Mouse (Mus musculus) hindbrain, embryonic 15.5 days (tissue): Measurements from ENCODE around the gene Gm49403. TPM values are rescaled to one million over a fixed set of nuclear protein-coding genes. Genes with fewer than 3 reads are reported as not detected.
A peak's percentile ranks its signal among the peaks of the same experiment; 100 is the strongest.
"Not testable (repeated sequence)": the region's sequence is repeated elsewhere in the genome, so short reads cannot be mapped to it uniquely, and the experiment has no call there.

Experiments
- ATAC-seq: fragments of 200-750 bp; cut with Nextera tagmentation; 2 replicates; pipeline ENCODE4 v1.8.0; 2017; ENCODE audit warnings: low read depth, moderate number of reproducible peaks, moderate TSS enrichment; ENCODE audit not compliant: low FRiP score
- H3K27ac ChIP-seq: fragments of 300-500 bp; sonication (generic); replicated peaks from 2 replicates; pipeline ENCODE4 v1.5.1; 2015; ENCODE audit warnings: mild to moderate bottlenecking, inconsistent platforms
- H3K27me3 ChIP-seq: fragments of 300-500 bp; sonication (generic); 2 replicates; pipeline ENCODE4 v1.6.1; 2015; ENCODE audit warnings: control low read depth, inconsistent platforms
- H3K36me3 ChIP-seq: fragments of 300-500 bp; sonication (generic); 2 replicates; pipeline ENCODE4 v1.6.1; 2015; ENCODE audit warnings: control low read depth, inconsistent platforms
- H3K4me1 ChIP-seq: fragments of 300-500 bp; sonication (generic); replicated peaks from 2 replicates; pipeline ENCODE4 v1.6.1; 2015; ENCODE audit warnings: control low read depth, inconsistent platforms
- H3K4me2 ChIP-seq: fragments of 300-500 bp; sonication (generic); 2 replicates; pipeline ENCODE4 v1.6.1; 2015; ENCODE audit warnings: moderate library complexity, mild to moderate bottlenecking, inconsistent platforms
- H3K4me3 ChIP-seq: fragments of 300-500 bp; sonication (generic); 2 replicates; pipeline ENCODE4 v1.5.1; 2015; ENCODE audit warnings: mild to moderate bottlenecking, inconsistent platforms
- H3K9ac ChIP-seq: fragments of 300-500 bp; sonication (generic); 2 replicates; pipeline ENCODE4 v1.6.1; 2015; ENCODE audit warnings: inconsistent platforms
- H3K9me3 ChIP-seq: fragments of 300-500 bp; sonication (generic); 2 replicates; pipeline ENCODE4 v1.6.1; 2016; ENCODE audit warnings: control low read depth, inconsistent platforms
- WGBS: fragments of 180-500 bp; shearing (Covaris S2); methylation state at CpG from one replicate; pipeline ENCODE4 v1.1.7; 2015; 5-methylcytosine and 5-hydroxymethylcytosine counted together
- polyA plus RNA-seq: library from polyadenylated mRNA; unstranded; fragments of >200 nt; fragmentation: Nextera tagmentation; extraction: Ambion mirVana; gene quantifications from 2 replicates; pipeline ENCODE4 v1.2.1, GENCODE M21; 2015

The Gm49403 gene
- polyA plus RNA-seq, 1 experiment from 2014 or later = not detected

- 43% methylated on average over 7 of the region's 7 CpGs for WGBS
- H3K4me3 ChIP-seq = no peak within 1 kb of the TSS
- H3K36me3 ChIP-seq = peaks cover 29% of the 10 kb centered on the region
- no peak within 1 kb of the TSS for H3K9ac ChIP-seq
- ATAC-seq = 0 out of 2 replicates have a peak, but pooled peaks have one; percentile 55
- H3K27ac ChIP-seq = no peak within 1 kb of the TSS
- H3K4me1 ChIP-seq = no peaks in the 10 kb centered on the region
- no peak within 1 kb of the TSS for H3K4me2 ChIP-seq
- no peaks in the 10 kb centered on the region for H3K27me3 ChIP-seq
- H3K9me3 ChIP-seq = no peaks in the 10 kb centered on the region
Observed at GRCm38 (mm10) chr19:8850402-8850901, 33.3 kb upstream of the Gm49403 start, which contains the start of gene Lrrn4cl. Gene Lrrn4cl, plus strand, starts transcription at chr19:8850768.

- H3K9ac ChIP-seq = no peak overlapping the region
- ATAC-seq = no peak
- 67% methylated on average over 7 of the region's 7 CpGs for WGBS
- no peaks in the 10 kb centered on the region for H3K4me1 ChIP-seq
- H3K27me3 ChIP-seq = no peaks in the 10 kb centered on the region
- H3K27ac ChIP-seq = no peak overlapping the region
- H3K36me3 ChIP-seq = peaks cover 18% of the 10 kb centered on the region
- no peaks in the 10 kb centered on the region for H3K9me3 ChIP-seq
- no peak overlapping the region for H3K4me3 ChIP-seq
- no peak overlapping the region for H3K4me2 ChIP-seq
Observed at GRCm38 (mm10) chr19:8851639-8852038, 32.1 kb upstream of the Gm49403 start.

- no peaks in the 10 kb centered on the region for H3K4me1 ChIP-seq
- no peak for ATAC-seq
- H3K36me3 ChIP-seq = peaks cover 11% of the 10 kb centered on the region
- 67% methylated on average over 10 of the region's 10 CpGs for WGBS
- no peaks in the 10 kb centered on the region for H3K9me3 ChIP-seq
- no peak overlapping the region for H3K27ac ChIP-seq
- H3K4me3 ChIP-seq = no peak overlapping the region
- no peak overlapping the region for H3K4me2 ChIP-seq
- H3K9ac ChIP-seq = no peak overlapping the region
- H3K27me3 ChIP-seq = no peaks in the 10 kb centered on the region
Observed at GRCm38 (mm10) chr19:8852236-8852928, 31.3 kb upstream of the Gm49403 start.

GRCm38 (mm10) chr19:8853117-8853516 is 30.6 kb upstream of the Gm49403 start:
- H3K27ac ChIP-seq = no peak overlapping the region
- H3K9ac ChIP-seq = no peak overlapping the region
- WGBS = 91% methylated on average over 3 of the region's 3 CpGs
- H3K27me3 ChIP-seq = no peaks in the 10 kb centered on the region
- ATAC-seq = no peak
- H3K4me2 ChIP-seq = no peak overlapping the region
- no peak overlapping the region for H3K4me3 ChIP-seq
- H3K4me1 ChIP-seq = no peaks in the 10 kb centered on the region
- no peaks in the 10 kb centered on the region for H3K9me3 ChIP-seq
- peaks cover 6% of the 10 kb centered on the region; the same call in 1 of the 2 replicates for H3K36me3 ChIP-seq

GRCm38 (mm10) chr19:8857689-8858088 is 26.0 kb upstream of the Gm49403 start:
- Histone ChIP-seq H3K36me3 (no peaks in the 10 kb centered on the region), H3K9me3 (no peaks in the 10 kb centered on the region), H3K27ac (no peak overlapping the region), H3K4me1 (no peaks in the 10 kb centered on the region), H3K4me2 (no peak overlapping the region), H3K27me3 (no peaks in the 10 kb centered on the region), H3K4me3 (no peak overlapping the region), H3K9ac (no peak overlapping the region)
- ATAC-seq = no peak
- WGBS = 36% methylated on average over 4 of the region's 4 CpGs

GRCm38 (mm10) chr19:8859018-8859417 is 24.7 kb upstream of the Gm49403 start:
- ATAC-seq = no peak
- 22% methylated on average over 1 of the region's 1 CpGs for WGBS
- Histone ChIP-seq H3K4me2 (no peak overlapping the region), H3K36me3 (no peaks in the 10 kb centered on the region), H3K9me3 (no peaks in the 10 kb centered on the region), H3K27me3 (no peaks in the 10 kb centered on the region), H3K9ac (no peak overlapping the region), H3K4me3 (no peak overlapping the region), H3K27ac (no peak overlapping the region), H3K4me1 (no peaks in the 10 kb centered on the region)

- no peak overlapping the region for H3K9ac ChIP-seq
- no peaks in the 10 kb centered on the region for H3K9me3 ChIP-seq
- 89% methylated on average over 6 of the region's 6 CpGs for WGBS
- no peaks in the 10 kb centered on the region for H3K4me1 ChIP-seq
- H3K27ac ChIP-seq = no peak overlapping the region
- H3K27me3 ChIP-seq = no peaks in the 10 kb centered on the region
- no peak overlapping the region for H3K4me2 ChIP-seq
- no peak overlapping the region for H3K4me3 ChIP-seq
- no peak for ATAC-seq
- H3K36me3 ChIP-seq = no peaks in the 10 kb centered on the region
Observed at GRCm38 (mm10) chr19:8864265-8864664, 19.5 kb upstream of the Gm49403 start.

- peak overlapping the region; percentile 92; the same call in 1 of the 2 replicates for H3K4me3 ChIP-seq
- ATAC-seq, H3K9me3 ChIP-seq, H3K27me3 ChIP-seq, H3K9ac ChIP-seq: not testable (repeated sequence)
- peak overlapping the region; percentile 92 for H3K4me2 ChIP-seq
- peaks cover 17% of the 10 kb centered on the region for H3K36me3 ChIP-seq
- peaks cover 16% of the 10 kb centered on the region for H3K4me1 ChIP-seq
- H3K27ac ChIP-seq = 0 out of 2 replicates have a peak overlapping the region, but pooled peaks have one; percentile 81
- 80% methylated on average over 3 of the region's 3 CpGs for WGBS
Observed at GRCm38 (mm10) chr19:8870381-8870780, 13.3 kb upstream of the Gm49403 start.

GRCm38 (mm10) chr19:8870838-8871237 is 12.9 kb upstream of the Gm49403 start:
- no peaks in the 10 kb centered on the region for H3K9me3 ChIP-seq
- H3K27me3 ChIP-seq = no peaks in the 10 kb centered on the region
- peaks cover 16% of the 10 kb centered on the region for H3K4me1 ChIP-seq
- peak overlapping the region; percentile 92 for H3K4me3 ChIP-seq
- peak overlapping the region; percentile 92 for H3K4me2 ChIP-seq
- H3K27ac ChIP-seq = peak overlapping the region; percentile 81
- WGBS = 61% methylated on average over 9 of the region's 9 CpGs
- H3K9ac ChIP-seq = peak overlapping the region; percentile 99
- H3K36me3 ChIP-seq = peaks cover 22% of the 10 kb centered on the region
- ATAC-seq = peak; percentile 52

- Histone ChIP-seq H3K27ac (peak within 1 kb of the TSS; percentile 81), H3K4me1 (peaks cover 16% of the 10 kb centered on the region), H3K4me3 (peak within 1 kb of the TSS; percentile 92), H3K36me3 (peaks cover 28% of the 10 kb centered on the region), H3K4me2 (peak within 1 kb of the TSS; percentile 92), H3K9me3 (no peaks in the 10 kb centered on the region), H3K27me3 (no peaks in the 10 kb centered on the region), H3K9ac (peak within 1 kb of the TSS; percentile 99)
- under 1% methylated on average over 59 of the region's 59 CpGs for WGBS
- ATAC-seq = peak; percentile 97
Observed at GRCm38 (mm10) chr19:8871267-8872186, 12.2 kb upstream of the Gm49403 start, which contains the start of gene Ubxn1. Gene Ubxn1, plus strand, starts transcription at chr19:8871496.

GRCm38 (mm10) chr19:8872266-8872840 is 11.4 kb upstream of the Gm49403 start:
- no peaks in the 10 kb centered on the region for H3K27me3 ChIP-seq
- 0 out of 2 replicates have a peak overlapping the region, but pooled peaks have one; percentile 81 for H3K27ac ChIP-seq
- WGBS = 79% methylated on average over 10 of the region's 10 CpGs
- no peak for ATAC-seq
- peak overlapping the region; percentile 92 for H3K4me2 ChIP-seq
- peak overlapping the region; percentile 99 for H3K9ac ChIP-seq
- H3K4me3 ChIP-seq = peak overlapping the region; percentile 92
- H3K4me1 ChIP-seq = peaks cover 16% of the 10 kb centered on the region
- H3K36me3 ChIP-seq = peaks cover 33% of the 10 kb centered on the region
- H3K9me3 ChIP-seq = no peaks in the 10 kb centered on the region
